Mouse (Mus musculus) olfactory bulb, adult 2 months (tissue): ENCODE data around the gene Lypla2.
A peak's percentile ranks its signal among the peaks of the same experiment; 100 is the strongest.

ENCODE experiments used
- CTCF ChIP-seq: fragments of 200-500 bp; IDR thresholded peaks from 2 replicates; pipeline ENCODE4 v1.5.1; 2012; ENCODE audit warnings: low read depth, mild to moderate bottlenecking, low read length, moderate library complexity; ENCODE audit not compliant: insufficient read depth
- POLR2A ChIP-seq: fragments of 200-500 bp; IDR thresholded peaks from 2 replicates; pipeline ENCODE4 v1.6.1; 2012; ENCODE audit warnings: mild to moderate bottlenecking, low read depth, low read length, moderate library complexity; ENCODE audit not compliant: insufficient read depth

GRCm38 (mm10) chr4:135969070-135969750 is 3.2 kb downstream of the Lypla2 start:
- no peak for TF ChIP-seq CTCF
- 0 out of 2 replicates have a peak, but pooled peaks have one; percentile 18 for TF ChIP-seq POLR2A
